Mouse (Mus musculus) cerebellum, postnatal 25 days (tissue): ENCODE measurements around the gene Ffar4.
A peak's percentile ranks its signal among the peaks of the same experiment; 100 is the strongest.

Experiments
- DNase-seq, 2 experiments: peaks; one replicate each; pipeline ENCODE4 v3.0.0; 2021; ENCODE audit warnings: mixed read lengths in 2 of 2

Ffar4 gene

DNA sequence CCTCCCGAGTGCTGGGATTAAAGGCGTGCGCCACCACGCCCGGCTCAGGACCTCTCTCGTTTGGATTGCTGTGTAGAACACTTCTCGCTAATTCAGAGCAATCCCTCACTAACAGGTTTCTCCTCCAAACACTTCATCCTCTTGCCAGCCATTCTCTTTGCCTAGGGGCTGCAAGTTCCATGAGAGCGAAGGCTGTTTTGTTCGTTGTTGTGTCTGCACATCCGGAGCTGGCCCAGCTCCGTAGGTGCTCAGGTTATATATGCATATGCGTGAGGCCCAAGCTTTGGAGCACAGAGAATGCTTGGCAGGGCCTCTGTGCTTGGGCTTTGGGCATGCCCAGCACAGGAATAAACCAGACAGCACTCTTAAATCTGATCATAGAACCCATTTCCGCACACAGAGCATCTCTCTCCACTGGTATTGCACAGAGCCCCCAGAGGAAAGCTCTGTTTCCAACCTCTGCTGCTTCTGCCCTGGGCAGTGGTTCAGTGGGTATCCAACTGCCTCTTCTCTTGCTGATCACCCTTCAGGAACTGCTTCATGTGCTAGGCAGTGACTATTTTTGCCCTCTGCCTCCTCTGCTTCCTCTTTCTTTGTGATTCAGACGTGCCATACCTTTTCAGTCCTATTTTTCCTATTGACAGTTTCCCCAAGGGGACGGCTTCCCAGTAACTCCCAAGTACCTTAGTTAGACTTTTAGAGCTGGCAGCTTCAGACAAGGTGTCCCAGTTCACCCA is 12.8 kb downstream of the Ffar4 start:
- DNase-seq, result no peak

- no peak for DNase-seq
Measured at GRCm38 (mm10) chr19:38111056-38111455, 14.2 kb downstream of the Ffar4 start.

GRCm38 (mm10) chr19:38112575-38112974 is 15.7 kb downstream of the Ffar4 start:
- DNase-seq, result no peak

DNA sequence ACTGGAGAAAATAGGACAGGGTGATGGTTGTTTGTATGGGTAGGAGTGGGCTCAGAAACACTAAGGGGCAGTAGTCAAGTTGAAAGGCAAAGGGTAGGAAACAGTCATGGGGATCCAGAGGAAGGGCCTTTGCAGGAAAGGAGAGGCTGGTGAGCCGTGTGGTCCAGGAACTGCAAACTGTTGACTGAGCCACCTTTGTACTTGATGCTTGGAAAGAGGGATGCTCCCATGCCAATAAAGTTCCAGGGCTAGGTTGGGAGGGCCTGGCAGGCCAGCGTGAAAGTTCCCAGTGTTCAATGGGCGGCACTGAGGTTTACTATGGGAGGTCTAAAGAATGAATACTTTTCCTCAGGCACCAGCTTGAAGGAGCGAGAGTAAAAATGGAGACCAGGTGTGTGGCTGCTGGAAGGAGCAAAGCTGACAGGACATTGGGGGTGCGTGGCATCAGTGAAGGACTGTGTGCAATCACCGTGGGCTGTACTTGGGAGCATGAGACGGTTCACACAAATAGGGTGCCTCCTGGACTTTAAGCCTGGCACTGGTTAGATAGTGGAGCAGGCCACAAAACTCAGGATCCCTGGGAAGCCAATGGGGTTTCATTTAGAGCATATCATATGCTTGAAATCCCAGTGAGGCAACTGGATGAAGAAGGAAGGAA is 18.1 kb downstream of the Ffar4 start:
- no peak for DNase-seq

DNA sequence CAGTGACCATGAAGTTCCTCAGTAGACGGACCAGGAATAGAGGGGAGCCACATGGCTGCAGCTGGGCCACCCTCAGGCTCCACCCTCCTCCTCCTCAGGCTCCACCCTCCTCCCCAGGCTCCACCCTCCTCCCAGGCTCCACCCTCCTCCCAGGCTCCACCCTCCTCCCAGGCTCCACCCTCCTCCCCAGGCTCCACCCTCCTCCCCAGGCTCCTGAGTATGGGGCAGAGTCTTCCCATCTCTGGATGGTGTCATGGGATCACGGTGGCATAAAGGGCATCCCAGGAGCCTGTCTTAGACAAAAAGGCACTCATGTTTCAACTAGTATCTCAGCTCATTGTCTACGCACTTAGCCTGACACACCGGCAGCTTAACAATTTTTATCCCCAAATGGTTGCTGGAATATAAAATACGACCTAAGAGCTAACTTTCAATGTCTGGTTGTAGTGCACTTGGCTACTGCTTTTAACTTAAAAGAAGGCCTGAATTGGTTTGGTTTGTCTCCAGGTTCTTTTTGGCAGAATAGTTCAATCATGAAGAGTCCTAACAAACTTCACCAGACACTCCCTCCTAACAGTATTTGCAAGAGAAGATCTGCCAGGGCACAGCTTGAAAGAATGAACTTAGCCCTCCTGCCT is 23.4 kb downstream of the Ffar4 start:
- no peak for DNase-seq

GRCm38 (mm10) chr19:38123921-38124320 is 27.1 kb downstream of the Ffar4 start:
- DNase-seq, result no peak

- DNase-seq, result peak in 1 of 2 experiments; percentile 20
Measured at GRCm38 (mm10) chr19:38124401-38125218, 27.7 kb downstream of the Ffar4 start.

- no peak for DNase-seq
Measured at GRCm38 (mm10) chr19:38125219-38125610, 28.3 kb downstream of the Ffar4 start, which contains the start of gene Rbp4. Gene Rbp4 (minus strand): TSS chr19:38125281.

DNA sequence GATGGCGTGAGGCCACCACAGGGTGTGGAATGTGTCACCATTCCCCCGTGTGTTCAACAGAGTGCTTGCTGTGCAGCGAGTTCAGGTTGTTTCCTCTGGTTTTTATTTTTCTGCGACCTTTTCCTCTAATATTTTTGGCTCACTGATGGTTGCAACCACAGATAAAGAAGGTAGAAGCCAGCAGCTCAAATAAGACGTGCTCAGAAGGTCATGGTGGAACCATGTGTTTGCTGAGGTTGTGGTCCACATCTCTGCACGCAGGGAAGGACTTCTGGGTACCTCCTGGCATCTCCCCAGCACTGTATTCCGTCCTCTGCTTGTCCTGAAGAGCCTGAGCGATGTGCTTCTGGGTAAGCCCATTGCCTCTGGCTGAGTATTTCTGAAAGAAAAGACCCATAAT is 29.8 kb downstream of the Ffar4 start:
- DNase-seq, result no peak

- DNase-seq, result no peak
Measured at GRCm38 (mm10) chr19:38132481-38132880, 35.6 kb downstream of the Ffar4 start, which contains the start of gene Pde6c. Gene Pde6c (plus strand): TSS chr19:38132781.

- no peak for DNase-seq
Measured at GRCm38 (mm10) chr19:38133986-38134385, 37.1 kb downstream of the Ffar4 start.

- DNase-seq, result no peak
Measured at GRCm38 (mm10) chr19:38134806-38135205, 37.9 kb downstream of the Ffar4 start.

GRCm38 (mm10) chr19:38143540-38144271 is 46.8 kb downstream of the Ffar4 start:
- DNase-seq, result no peak

DNA sequence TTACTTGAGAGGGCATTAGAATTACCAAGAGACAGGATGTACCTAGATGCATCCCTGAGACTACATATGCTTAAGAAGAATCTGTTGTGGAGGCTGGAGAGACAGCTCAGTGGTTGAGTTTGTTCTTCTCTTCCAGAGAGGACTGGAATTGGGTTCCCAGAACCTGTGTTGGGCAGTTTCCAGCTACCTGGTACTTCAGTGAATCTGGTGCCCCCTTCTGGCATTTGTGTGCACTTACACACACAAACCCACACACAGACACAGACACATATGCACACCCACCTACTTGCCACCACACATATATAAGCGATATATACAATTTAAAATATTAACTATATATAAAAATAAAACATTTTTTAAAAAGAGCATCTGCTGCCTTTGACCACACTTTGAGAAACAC is 59.4 kb downstream of the Ffar4 start:
- DNase-seq, result no peak

DNA sequence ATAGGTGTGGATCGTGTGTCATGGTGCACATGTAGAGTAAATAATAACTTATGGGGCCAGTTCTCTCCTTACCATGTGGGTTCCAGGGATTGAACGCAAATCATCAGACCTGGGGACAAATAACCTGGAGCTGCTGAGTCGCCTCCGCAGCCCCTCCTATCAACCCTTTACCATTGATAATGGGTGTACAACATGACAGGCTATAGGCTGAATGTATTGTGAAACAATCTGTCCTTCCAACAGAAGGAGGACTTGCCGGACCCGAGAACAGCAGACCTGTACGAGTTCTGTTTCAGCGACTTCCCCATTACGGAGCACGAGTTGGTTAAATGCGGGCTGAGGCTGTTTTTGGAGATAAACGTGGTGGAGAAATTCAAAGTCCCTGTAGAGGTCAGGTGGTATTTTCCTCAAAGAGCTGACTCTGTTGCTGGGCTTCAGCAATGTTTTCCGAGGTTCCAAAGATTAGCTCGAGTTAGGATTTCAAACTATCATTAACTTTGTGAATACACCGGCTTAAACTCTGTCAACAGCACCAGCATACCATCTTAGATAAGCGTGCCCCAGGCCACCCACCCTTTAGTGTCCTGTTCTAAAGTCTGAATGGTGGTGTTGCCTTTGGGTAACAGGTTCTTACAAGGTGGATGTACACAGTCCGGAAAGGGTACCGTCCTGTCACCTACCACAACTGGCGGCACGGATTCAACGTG is 64.9 kb downstream of the Ffar4 start:
- no peak for DNase-seq
